Mouse (Mus musculus) monocyte, adult 5-6 weeks (primary cell): ENCODE results near the gene Acvr1b. TPM values are rescaled to one million over a fixed set of nuclear protein-coding genes. Genes with fewer than 3 reads are reported as not detected.

Experiments
- ATAC-seq: fragments of 153-309, 156-312 bp; replicated peaks from 2 replicates; pipeline ENCODE4 v1.8.0; 2017; ENCODE audit warnings: mild to moderate bottlenecking; ENCODE audit not compliant: low TSS enrichment, insufficient number of reproducible peaks, severe bottlenecking, poor library complexity, low FRiP score
- total RNA-seq: library from RNA; stranded (forward); fragments of 200-1000, 200-491, 200-594 nt; gene quantifications from 3 replicates; pipeline ENCODE4 v1.2.3, GENCODE M21; 2017

Acvr1b gene
- total RNA-seq, 1 experiment from 2014 or later = 14.2 TPM

DNA sequence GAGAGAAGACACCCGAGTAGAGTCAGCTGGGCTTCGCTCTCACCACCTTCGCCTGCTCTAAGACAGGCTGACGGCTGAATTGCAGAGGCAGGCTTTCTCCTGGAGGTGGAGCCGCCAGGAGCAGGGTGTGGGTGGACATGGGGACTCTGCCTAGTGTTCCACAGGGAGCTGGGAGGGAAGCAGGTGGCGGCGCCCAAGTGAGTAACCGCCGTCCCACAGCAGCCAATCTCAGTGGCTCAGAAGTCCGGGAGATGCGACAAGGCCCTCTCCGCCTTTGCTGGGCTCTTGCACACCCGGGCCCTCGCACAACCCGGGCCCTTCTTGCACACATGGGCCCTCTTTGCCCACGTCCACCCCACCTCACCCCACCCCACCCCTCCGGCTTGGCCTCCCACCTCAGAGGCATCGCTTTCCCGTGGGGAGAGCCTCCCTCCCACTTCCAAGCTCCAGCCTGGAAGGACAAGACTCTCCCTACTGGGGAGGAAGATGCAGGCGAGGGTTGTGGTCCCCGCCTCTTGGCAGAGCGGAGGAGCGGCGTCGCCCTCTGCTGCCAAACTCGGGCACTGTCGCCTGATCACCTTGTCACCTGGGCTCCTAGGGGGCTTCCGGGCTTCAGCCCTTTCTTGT, 65.1 kb downstream of the Acvr1b start:
- ATAC-seq = no peak

- ATAC-seq = no peak
Observed at GRCm38 (mm10) chr15:101239821-101240220, 66.0 kb downstream of the Acvr1b start.

GRCm38 (mm10) chr15:101240799-101241204, 66.9 kb downstream of the Acvr1b start:
- ATAC-seq = peak; percentile 70

GRCm38 (mm10) chr15:101241236-101241635, 67.4 kb downstream of the Acvr1b start:
- no peak for ATAC-seq

GRCm38 (mm10) chr15:101241853-101242252, 68.0 kb downstream of the Acvr1b start:
- no peak for ATAC-seq

- no peak for ATAC-seq
Observed at GRCm38 (mm10) chr15:101242645-101243044, 68.8 kb downstream of the Acvr1b start.

- ATAC-seq = peak; percentile 21
Observed at GRCm38 (mm10) chr15:101244012-101244411, 70.1 kb downstream of the Acvr1b start.

DNA sequence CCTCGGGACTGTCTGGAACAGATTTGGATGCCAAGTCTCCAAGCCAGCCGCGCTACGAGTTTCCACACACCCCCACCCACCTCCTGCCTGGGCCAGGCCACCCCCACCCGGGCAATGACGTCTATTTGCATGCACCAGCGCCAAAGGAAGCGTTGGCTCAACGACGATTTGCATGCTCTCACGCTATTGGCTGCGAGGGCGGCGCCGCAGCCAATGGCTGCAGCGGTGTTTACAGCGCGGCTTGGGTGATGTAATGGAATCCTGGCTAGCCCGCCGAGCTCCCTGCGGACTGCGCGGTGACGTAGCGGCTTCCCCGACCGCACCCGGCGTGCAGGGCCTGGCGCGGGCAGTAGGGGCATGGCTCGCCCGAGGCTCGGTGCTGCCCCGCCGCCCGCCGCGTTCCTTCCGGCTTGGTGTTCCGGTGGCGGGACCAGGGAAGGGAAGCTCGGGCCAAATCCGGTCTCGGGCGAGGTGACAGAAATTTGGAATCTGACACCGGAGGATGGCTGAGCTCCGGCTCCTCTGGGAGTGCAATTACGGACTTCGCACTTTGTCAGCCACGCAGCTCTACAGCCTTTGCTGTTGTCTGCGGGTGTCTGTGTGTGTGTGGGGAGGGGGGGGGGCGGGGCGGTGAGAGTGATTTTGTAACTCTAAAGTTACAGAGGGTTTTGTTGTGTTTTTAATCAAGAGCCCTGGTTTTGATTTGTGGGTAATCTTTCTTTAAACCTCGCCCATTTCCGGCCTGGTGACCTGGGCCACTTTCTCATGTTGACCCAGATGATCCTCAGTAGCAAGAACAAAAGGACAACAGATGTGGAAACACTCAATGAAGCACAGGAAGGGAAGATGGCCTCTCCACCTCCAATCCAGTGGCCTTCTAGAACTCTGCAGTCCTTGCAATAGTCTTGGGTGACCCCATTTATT, 72.6 kb downstream of the Acvr1b start:
- ATAC-seq = peak; percentile 71

GRCm38 (mm10) chr15:101247155-101247498, 73.3 kb downstream of the Acvr1b start:
- no peak for ATAC-seq

- peak; percentile 22; the same call in 1 of the 2 replicates for ATAC-seq
Observed at GRCm38 (mm10) chr15:101248029-101248710, 74.3 kb downstream of the Acvr1b start.

GRCm38 (mm10) chr15:101250220-101250800, 76.4 kb downstream of the Acvr1b start:
- ATAC-seq = no peak

- no peak for ATAC-seq
Observed at GRCm38 (mm10) chr15:101251930-101252329, 78.1 kb downstream of the Acvr1b start.

DNA sequence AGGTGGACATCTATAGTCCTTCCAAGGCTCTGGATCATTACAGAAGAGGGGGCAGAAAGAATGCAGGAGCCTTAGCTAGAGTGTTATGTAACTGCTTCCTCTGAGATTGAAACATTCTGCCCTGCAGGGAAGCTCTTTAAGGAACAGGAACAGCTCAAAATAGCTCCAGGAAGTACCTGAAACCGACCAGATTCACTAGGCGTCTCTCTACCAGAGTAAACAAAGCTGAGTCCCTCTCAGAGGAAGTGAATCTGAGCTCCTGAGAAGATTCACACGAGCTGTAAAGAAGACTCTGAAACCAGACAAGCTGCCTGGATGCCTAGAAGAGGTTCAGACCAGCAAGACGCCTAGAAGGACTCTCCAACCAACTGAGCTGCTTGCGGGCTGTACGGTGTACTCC, 78.7 kb downstream of the Acvr1b start:
- peak; percentile 36 for ATAC-seq

DNA sequence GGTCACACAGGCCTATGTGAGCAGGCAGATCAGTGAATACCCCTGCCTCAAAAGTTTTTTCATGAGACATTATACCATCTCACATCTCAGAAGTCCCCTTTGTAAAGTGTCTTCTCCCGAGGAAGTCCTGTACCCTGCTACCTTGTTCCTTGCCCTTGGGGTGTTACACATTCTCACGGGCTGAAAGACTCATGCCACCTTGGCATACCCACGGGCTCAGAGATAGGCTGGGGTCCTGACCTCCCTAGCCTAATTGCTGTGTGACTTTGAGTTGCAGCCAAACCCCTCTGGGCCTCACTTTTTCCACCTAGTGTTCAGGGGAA, 79.7 kb downstream of the Acvr1b start:
- no peak for ATAC-seq

DNA sequence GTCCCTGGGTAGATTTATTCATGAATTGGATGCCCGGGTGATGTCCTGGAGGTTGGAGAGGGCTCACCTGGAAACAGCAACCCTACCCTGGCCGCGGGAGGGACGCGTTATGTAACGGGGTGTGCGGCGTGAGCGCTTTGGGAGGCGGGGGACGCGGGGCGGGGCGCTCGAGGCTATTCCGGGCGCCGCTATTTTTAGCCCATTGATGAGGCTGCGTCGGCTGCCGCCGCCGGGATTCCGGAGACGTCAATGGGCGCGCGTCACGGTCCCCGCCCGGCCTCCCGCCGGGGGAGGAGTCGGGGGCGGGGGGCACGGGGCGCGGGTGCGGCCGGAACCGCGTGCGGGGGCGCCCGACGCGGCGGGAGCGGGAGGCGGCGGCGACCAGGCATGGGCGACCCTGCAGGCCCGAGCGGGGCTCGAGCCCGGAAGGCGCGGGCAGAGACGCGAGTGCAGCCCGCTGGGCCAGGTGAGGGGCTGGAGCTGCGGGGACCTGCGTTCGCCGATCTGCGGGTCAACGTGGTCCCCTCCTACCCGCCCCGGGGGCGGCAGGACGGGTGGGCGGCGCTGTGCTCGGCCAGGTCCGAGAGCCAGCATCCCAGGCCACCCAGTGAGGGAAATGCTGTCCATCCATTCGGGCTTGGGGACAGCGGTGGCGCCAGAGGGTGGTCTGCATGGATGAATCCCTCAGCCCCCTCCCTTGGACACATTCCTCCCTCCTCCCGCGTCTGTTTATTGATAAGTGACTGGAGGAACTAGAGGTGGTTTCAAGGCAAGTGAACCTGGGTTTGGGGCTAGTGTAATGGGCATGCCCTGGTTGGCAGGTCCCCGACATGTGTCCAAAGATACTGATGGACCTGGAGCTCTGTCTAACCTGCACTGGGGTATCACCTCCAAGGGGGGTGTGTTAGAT, 80.3 kb downstream of the Acvr1b start, which contains the start of gene Nr4a1:
Gene Nr4a1, plus strand, starts transcription at position 384 of the 910 bp plus-strand sequence.
- ATAC-seq = peak; percentile 11

DNA sequence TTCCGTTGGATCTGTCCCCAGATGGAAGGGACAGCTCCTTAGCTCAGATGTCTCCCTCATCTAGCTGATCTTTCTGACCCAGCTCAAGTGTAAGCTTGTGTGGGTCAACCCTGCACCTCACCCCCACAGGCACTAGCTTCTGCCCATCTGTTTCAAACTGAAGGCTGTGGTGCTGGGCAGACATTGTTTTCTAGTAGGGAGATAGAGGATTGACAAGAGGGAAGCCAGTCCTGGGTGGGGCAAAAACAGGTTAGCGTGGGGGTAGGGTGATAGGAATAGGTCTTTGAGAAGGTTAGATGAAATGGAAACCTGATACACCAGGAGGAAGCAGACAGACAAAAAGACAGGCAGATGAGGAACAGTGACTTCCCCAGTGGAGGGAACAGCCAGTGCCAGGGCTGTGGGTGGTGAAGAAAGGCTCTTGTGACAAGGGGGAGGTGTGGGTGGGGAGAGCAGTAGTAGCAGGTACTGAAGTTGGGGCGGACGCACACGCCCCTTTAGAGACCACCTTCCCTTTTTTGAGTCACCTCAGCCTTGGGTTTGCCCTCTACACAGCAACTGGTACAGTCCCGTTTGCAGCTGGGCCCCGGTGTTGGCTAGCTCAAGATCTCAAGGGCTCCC, 82.1 kb downstream of the Acvr1b start:
- ATAC-seq = peak; percentile 28

DNA sequence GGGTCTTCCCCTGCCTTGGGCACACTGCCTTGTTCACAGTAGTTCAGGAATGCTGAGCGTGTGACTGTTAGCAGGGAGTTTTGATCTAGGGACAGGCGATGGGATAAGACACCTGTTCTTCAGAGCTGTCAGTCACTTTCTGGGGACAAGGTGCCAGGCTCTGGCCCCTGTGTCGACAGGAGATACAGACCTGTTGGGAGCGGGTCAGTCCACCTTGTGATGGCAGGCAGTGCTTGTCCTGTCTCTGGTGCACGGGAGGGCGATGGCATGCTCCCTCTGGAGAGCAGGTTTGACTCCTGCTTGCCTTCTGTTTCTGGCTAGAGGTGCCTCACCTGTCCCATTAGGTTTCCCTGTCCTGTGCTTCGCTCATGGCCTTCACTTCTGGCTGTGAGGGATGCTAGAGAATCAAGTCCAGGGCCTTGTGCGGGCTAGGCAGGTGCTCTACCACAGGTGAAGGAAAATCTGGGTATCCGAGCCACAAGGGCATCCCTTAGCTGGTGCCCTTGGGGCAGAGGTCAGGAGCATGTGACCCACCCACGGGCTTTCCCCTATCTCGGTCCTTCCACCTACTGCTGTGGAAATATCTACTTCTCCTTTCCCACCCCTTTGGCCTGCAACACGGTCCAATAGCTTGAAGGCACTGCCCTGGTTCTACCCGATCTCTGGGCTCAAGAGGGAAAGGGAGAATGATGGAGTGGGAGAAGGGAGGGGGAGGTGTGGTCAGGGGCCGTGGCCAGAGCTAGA, 82.8 kb downstream of the Acvr1b start:
- peak; percentile 34 for ATAC-seq
